8 mouse cellular contexts compared by ENCODE assay signal in genomic region chr1:153899731-153900380, GRCm38 (mm10). TPM values are rescaled to one million over a fixed set of nuclear protein-coding genes. Genes with fewer than 3 reads are reported as not detected.
DNase-seq lines count a peak whose midpoint lies in the region; ATAC-seq lines count a peak whose summit lies in the region.

TSS of gene Glul (plus strand) at chr1:153899944.
TSS of gene Teddm2 (minus strand) at chr1:153900228.

- peak; percentile 95 for DNase-seq in CD4-positive helper T cell, adult 2 months (ENCODE audit: low read depth, low spot score)
- peak; percentile 94 for DNase-seq in brain, embryonic 18.5 days (ENCODE audit: low read depth, low spot score)
- DNase-seq in kidney, postnatal 10 days: peak; percentile 98
- peak; percentile 93 to 95 for DNase-seq in natural killer cell, adult 2 months (ENCODE audit: low spot score in 2 of 2)

- peaks cover 36% of the 10 kb centered on the region for H3K4me1 ChIP-seq in heart, embryonic 13.5 days
- H3K4me1 ChIP-seq in liver, embryonic 12.5 days: peaks cover 49% of the 10 kb centered on the region
- peaks cover 14% of the 10 kb centered on the region for H3K4me1 ChIP-seq in stomach, embryonic 15.5 days

- 1% methylated on average over 50 of the region's 51 CpGs for WGBS in heart, embryonic 13.5 days
- WGBS in liver, embryonic 12.5 days (ENCODE audit: insufficient replicate concordance): under 1% methylated on average over 50 of the region's 51 CpGs
- under 1% methylated on average over 51 of the region's 51 CpGs for WGBS in stomach, embryonic 15.5 days

- ATAC-seq in erythroid progenitor cell, adult 5-6 weeks (replicated peaks; ENCODE audit: low FRiP score, poor library complexity, severe bottlenecking): peak; percentile 91
- peak; percentile 89 for ATAC-seq in heart, embryonic 13.5 days (ENCODE audit: extremely low read depth, insufficient number of reproducible peaks, low FRiP score, low TSS enrichment)
- peak; percentile 96 for ATAC-seq in liver, embryonic 12.5 days
- peak; percentile 96 for ATAC-seq in stomach, embryonic 15.5 days (ENCODE audit: insufficient read depth, low FRiP score, low read depth)

- no peaks in the 10 kb centered on the region for H3K9me3 ChIP-seq in heart, embryonic 13.5 days
- H3K9me3 ChIP-seq in liver, embryonic 12.5 days (replicated peaks): no peaks in the 10 kb centered on the region
- no peaks in the 10 kb centered on the region for H3K9me3 ChIP-seq in stomach, embryonic 15.5 days

- no peaks in the 10 kb centered on the region for H3K27me3 ChIP-seq in heart, embryonic 13.5 days (replicated peaks)
- H3K27me3 ChIP-seq in liver, embryonic 12.5 days (replicated peaks): no peaks in the 10 kb centered on the region
- H3K27me3 ChIP-seq in stomach, embryonic 15.5 days (replicated peaks): no peaks in the 10 kb centered on the region

- peak within 1 kb of the TSS; percentile 94 for H3K9ac ChIP-seq in heart, embryonic 13.5 days
- peak within 1 kb of the TSS; percentile 92 for H3K9ac ChIP-seq in liver, embryonic 12.5 days
- H3K9ac ChIP-seq in stomach, embryonic 15.5 days: peak within 1 kb of the TSS; percentile 89

- peak within 1 kb of the TSS; percentile 87 for H3K4me2 ChIP-seq in heart, embryonic 13.5 days
- peak within 1 kb of the TSS; percentile 79 for H3K4me2 ChIP-seq in liver, embryonic 12.5 days
- H3K4me2 ChIP-seq in stomach, embryonic 15.5 days: peak within 1 kb of the TSS; percentile 78

- H3K4me3 ChIP-seq in heart, embryonic 13.5 days: peak within 1 kb of the TSS; percentile 79
- peak within 1 kb of the TSS; percentile 82 for H3K4me3 ChIP-seq in liver, embryonic 12.5 days
- peak within 1 kb of the TSS; percentile 89 for H3K4me3 ChIP-seq in stomach, embryonic 15.5 days (replicated peaks)

- peaks cover 24% of the 10 kb centered on the region for H3K36me3 ChIP-seq in heart, embryonic 13.5 days
- H3K36me3 ChIP-seq in liver, embryonic 12.5 days: peaks cover 24% of the 10 kb centered on the region
- peaks cover 9% of the 10 kb centered on the region; the same call in 1 of the 2 replicates for H3K36me3 ChIP-seq in stomach, embryonic 15.5 days

- peak within 1 kb of the TSS; percentile 97 for H3K27ac ChIP-seq in heart, embryonic 13.5 days (replicated peaks)
- peak within 1 kb of the TSS; percentile 99 for H3K27ac ChIP-seq in liver, embryonic 12.5 days
- peak within 1 kb of the TSS; percentile 98 for H3K27ac ChIP-seq in stomach, embryonic 15.5 days

RNA-seq across cellular contexts. Expression of gene Glul, which starts in this region (rescaled TPM):
- total RNA-seq in erythroid progenitor cell, adult 5-6 weeks (2015; ENCODE audit: low replicate concordance): 72.9 and 80.7 TPM in 2 replicates
- 123 and 127 TPM in 2 replicates for total RNA-seq in erythroid progenitor cell, adult 5-6 weeks (2017; ENCODE audit: low replicate concordance)
- polyA plus RNA-seq in heart, embryonic 13.5 days (2015; fragmentation: Nextera tagmentation; extraction: Ambion mirVana): 63.4 and 67.3 TPM in 2 replicates
- polyA plus RNA-seq in liver, embryonic 12.5 days (2016; fragmentation: Nextera tagmentation; extraction: Ambion mirVana): 100 and 107 TPM in 2 replicates
- 122 and 124 TPM in 2 replicates for polyA plus RNA-seq in stomach, embryonic 15.5 days (2015; fragmentation: Nextera tagmentation; extraction: Ambion mirVana)

RNA-seq across cellular contexts. Expression of gene Teddm2, which starts in this region (rescaled TPM):
- total RNA-seq in erythroid progenitor cell, adult 5-6 weeks (2015; ENCODE audit: low replicate concordance): 0.72 TPM in 1 of 2 replicates, not detected in the other
- total RNA-seq in erythroid progenitor cell, adult 5-6 weeks (2017; ENCODE audit: low replicate concordance): 0.61 and 1.9 TPM in 2 replicates
- 0.28 and 0.42 TPM in 2 replicates for polyA plus RNA-seq in heart, embryonic 13.5 days (2015; fragmentation: Nextera tagmentation; extraction: Ambion mirVana)
- polyA plus RNA-seq in liver, embryonic 12.5 days (2016; fragmentation: Nextera tagmentation; extraction: Ambion mirVana): 0.36 and 0.44 TPM in 2 replicates
- 0.64 and 0.72 TPM in 2 replicates for polyA plus RNA-seq in stomach, embryonic 15.5 days (2015; fragmentation: Nextera tagmentation; extraction: Ambion mirVana)

Comparison
In these comparisons a context has a peak if more than half of its experiments do, and no peak if none do; other contexts are left out.
1. Peak in every context shown above with its lines: DNase-seq, ATAC-seq, H3K4me3 ChIP-seq and H3K27ac ChIP-seq.